Mouse (Mus musculus) lung, adult 2 months (tissue): ENCODE measurements around the gene Hist1h4j.

Source experiments
- CTCF ChIP-seq: fragments of 200-500 bp; IDR thresholded peaks from 2 replicates; pipeline ENCODE4 v1.5.1; 2011; ENCODE audit warnings: mild to moderate bottlenecking, low read length, control low read depth; ENCODE audit not compliant: insufficient read depth
- POLR2A ChIP-seq: fragments of 200-500 bp; IDR thresholded peaks from 2 replicates; pipeline ENCODE4 v1.6.1; 2011; ENCODE audit warnings: low read depth, mild to moderate bottlenecking, control low read depth, low read length, borderline replicate concordance; ENCODE audit errors: extremely low read depth

GRCm38 (mm10) chr13:21729544-21729943 lies 5.3 kb upstream of the Hist1h4j start:
- TF ChIP-seq POLR2A (no peak), CTCF (no peak)
